Mouse (Mus musculus): Measurements from ENCODE around the gene Ap1g2. TPM values are rescaled to one million over a fixed set of nuclear protein-coding genes. Genes with fewer than 3 reads are reported as not detected.

The Ap1g2 gene
- total and polyA plus RNA-seq, 2 experiments from 2014 or later: 5.7 to 6.1 TPM

DNA sequence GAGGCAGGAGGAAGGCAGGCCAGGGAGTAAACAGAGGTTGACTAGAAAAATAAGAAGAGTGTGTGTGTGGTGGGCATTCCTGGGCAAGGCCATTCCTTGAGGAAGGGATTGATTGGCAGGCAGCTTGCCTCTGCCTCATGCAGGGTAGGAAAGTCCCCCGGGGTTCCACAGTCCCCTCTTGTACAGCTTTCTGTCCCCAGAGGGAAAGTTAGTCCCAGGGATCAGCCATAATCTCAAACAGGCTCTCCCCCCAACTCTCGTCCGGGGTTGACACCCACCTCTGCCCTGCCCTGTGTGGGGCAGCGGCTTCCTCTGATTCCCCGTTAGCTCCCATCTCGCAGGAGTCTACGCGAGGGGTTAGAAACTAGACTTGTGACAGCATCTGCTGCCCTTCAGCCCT is 597 bp upstream of the Ap1g2 start:
- 61% methylated on average over 8 of the region's 8 CpGs for WGBS
- no peaks in the 10 kb centered on the region for H3K36me3 ChIP-seq (ENCODE audit: insufficient read depth, low read length)
- H3K4me2 ChIP-seq (ENCODE audit: low read depth, low read length): no peak overlapping the region
- no peak for TF ChIP-seq CTCF (IDR thresholded peaks at IDR 0.05; ENCODE audit: low read depth)
- H3K27ac ChIP-seq: peak overlapping the region; percentile 45; the same call in 1 of the 2 replicates
- no peaks in the 10 kb centered on the region for H3K9me3 ChIP-seq (ENCODE audit: low read length)
- ATAC-seq (no peak), DNase-seq (ENCODE audit: low spot score) (no peak)
- H3K9ac ChIP-seq (replicated peaks; ENCODE audit: low read length): no peak overlapping the region
- H3K27me3 ChIP-seq (ENCODE audit: insufficient read depth, low read length): no peaks in the 10 kb centered on the region
- H3K4me1 ChIP-seq (ENCODE audit: insufficient read depth, low read length): peaks cover 30% of the 10 kb centered on the region
- no peak overlapping the region for H3K4me3 ChIP-seq (ENCODE audit: low read length)

DNA sequence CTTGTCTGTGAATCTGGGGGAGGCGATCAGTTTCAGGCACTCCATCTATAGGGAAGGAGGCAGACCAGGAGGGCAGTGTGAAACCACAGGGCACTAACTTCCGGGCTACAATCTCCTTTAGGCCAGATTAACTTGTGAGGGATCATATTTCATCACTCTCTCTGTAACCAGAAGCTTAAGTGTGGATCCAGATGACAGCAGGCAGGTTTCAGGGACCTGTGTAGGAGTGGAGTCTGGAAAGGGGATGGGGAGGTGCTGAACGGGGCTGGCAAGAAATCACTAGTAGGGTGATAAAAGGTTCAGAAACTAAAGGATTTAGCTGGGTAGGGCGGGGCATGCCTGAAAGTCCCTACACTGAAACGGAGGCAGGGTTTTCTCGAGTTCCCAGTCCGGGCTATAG is 1.0 kb downstream of the Ap1g2 start:
- H3K36me3 ChIP-seq (ENCODE audit: insufficient read depth, low read length): no peaks in the 10 kb centered on the region
- H3K4me1 ChIP-seq (ENCODE audit: insufficient read depth, low read length): peaks cover 30% of the 10 kb centered on the region
- peak overlapping the region; percentile 56 for H3K9ac ChIP-seq (replicated peaks; ENCODE audit: low read length)
- no peaks in the 10 kb centered on the region for H3K27me3 ChIP-seq (ENCODE audit: insufficient read depth, low read length)
- H3K27ac ChIP-seq: peak overlapping the region; percentile 62; the same call in 1 of the 2 replicates
- DNase-seq (ENCODE audit: low spot score): no peak
- H3K4me3 ChIP-seq (ENCODE audit: low read length): peak overlapping the region; percentile 30
- 8% methylated on average over 7 of the region's 7 CpGs for WGBS
- TF ChIP-seq CTCF (IDR thresholded peaks at IDR 0.05; ENCODE audit: low read depth): no peak
- no peak for ATAC-seq
- H3K4me2 ChIP-seq (ENCODE audit: low read depth, low read length): peak overlapping the region; percentile 82
- no peaks in the 10 kb centered on the region for H3K9me3 ChIP-seq (ENCODE audit: low read length)

DNA sequence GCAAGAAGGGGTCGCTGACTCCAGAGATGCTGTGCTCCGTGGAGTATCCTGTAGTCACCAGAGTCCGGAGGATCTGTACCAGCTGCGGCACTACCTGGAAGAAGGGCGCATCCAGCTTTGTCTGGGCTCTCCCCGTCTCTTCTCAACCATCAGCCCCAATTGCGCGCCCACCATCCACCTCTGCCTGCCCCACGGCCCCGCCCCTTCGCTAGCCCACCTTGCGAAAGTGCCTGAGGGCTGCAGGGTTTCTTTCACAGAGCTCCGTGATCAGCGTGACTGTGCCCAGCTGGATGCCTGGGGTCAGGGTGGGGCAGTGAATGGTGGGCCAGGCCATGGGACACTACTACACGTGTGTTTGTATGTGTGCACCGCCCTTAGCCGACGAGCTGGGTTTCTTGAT is 2.0 kb downstream of the Ap1g2 start:
- no peak overlapping the region for H3K27ac ChIP-seq
- H3K4me1 ChIP-seq (ENCODE audit: insufficient read depth, low read length): peaks cover 24% of the 10 kb centered on the region
- no peaks in the 10 kb centered on the region for H3K9me3 ChIP-seq (ENCODE audit: low read length)
- H3K4me2 ChIP-seq (ENCODE audit: low read depth, low read length): no peak overlapping the region
- H3K27me3 ChIP-seq (ENCODE audit: insufficient read depth, low read length): no peaks in the 10 kb centered on the region
- TF ChIP-seq CTCF (IDR thresholded peaks at IDR 0.05; ENCODE audit: low read depth): no peak
- no peak overlapping the region for H3K4me3 ChIP-seq (ENCODE audit: low read length)
- no peak for ATAC-seq
- 85% methylated on average over 18 of the region's 18 CpGs for WGBS
- no peak for DNase-seq (ENCODE audit: low spot score)
- H3K9ac ChIP-seq (replicated peaks; ENCODE audit: low read length): no peak overlapping the region
- H3K36me3 ChIP-seq (ENCODE audit: insufficient read depth, low read length): no peaks in the 10 kb centered on the region

DNA sequence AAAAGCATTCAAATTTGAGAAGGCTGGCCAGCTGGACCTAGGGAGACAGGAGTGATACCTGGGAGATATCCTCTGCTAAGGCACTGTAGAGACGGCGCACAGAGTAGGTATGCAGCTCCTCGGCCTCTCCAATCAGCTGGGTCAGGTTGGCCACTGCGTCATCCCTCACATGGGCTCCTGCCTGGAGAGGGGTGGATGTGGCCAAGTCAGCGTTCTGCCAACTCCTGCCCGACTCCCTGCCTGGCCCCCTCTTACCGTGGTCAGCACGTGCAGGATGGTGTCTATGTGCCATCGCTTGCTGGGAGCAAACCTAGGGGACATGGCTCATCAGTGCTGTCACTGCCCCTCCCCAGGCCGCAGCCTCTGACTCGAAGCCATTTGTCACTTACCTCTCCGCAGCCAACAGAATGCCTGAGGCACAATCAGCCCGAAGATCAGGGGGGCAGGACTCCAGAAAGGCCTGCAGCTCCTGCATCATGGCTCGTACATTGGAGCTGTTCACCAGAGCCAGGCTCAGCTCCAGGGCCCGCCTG is 4.1 kb downstream of the Ap1g2 start:
- Histone ChIP-seq H3K27ac (no peak overlapping the region), H3K4me1 (ENCODE audit: insufficient read depth, low read length) (peaks cover 13% of the 10 kb centered on the region; the same call in 1 of the 2 replicates), H3K9me3 (ENCODE audit: low read length) (no peaks in the 10 kb centered on the region), H3K9ac (replicated peaks; ENCODE audit: low read length) (no peak overlapping the region), H3K27me3 (ENCODE audit: insufficient read depth, low read length) (no peaks in the 10 kb centered on the region), H3K4me2 (ENCODE audit: low read depth, low read length) (no peak overlapping the region), H3K36me3 (ENCODE audit: insufficient read depth, low read length) (no peaks in the 10 kb centered on the region), H3K4me3 (ENCODE audit: low read length) (no peak overlapping the region)
- ATAC-seq: no peak
- WGBS: 77% methylated on average over 15 of the region's 15 CpGs
- no peak for TF ChIP-seq CTCF (IDR thresholded peaks at IDR 0.05; ENCODE audit: low read depth)
- no peak for DNase-seq (ENCODE audit: low spot score)

DNA sequence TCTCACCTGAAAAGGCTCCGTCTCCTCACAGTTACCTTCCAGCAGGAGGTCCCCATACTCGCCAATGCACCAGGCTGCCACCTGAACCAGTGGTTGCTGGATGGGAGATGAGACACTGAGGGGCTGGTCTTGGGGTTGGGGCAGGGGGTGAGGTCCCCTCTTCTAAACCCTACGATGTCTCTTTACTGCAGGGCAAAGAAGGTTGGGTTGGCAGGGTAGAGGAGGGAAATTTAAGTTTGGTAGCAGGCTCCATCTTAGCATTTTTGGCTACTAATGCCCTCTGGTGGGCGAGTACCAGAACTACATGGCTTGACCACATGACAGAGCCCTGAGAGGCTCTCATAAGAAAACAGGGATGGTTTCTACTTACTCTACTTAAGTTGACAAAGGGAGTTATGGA is 4.8 kb downstream of the Ap1g2 start:
- DNase-seq (ENCODE audit: low spot score) (peak; percentile 81), ATAC-seq (peak; percentile 11; the same call in 1 of the 2 replicates)
- no peak overlapping the region for H3K9ac ChIP-seq (replicated peaks; ENCODE audit: low read length)
- TF ChIP-seq CTCF (IDR thresholded peaks at IDR 0.05; ENCODE audit: low read depth): peak; percentile 83
- no peak overlapping the region for H3K4me2 ChIP-seq (ENCODE audit: low read depth, low read length)
- H3K4me3 ChIP-seq (ENCODE audit: low read length): no peak overlapping the region
- WGBS: 37% methylated on average over 4 of the region's 4 CpGs
- no peaks in the 10 kb centered on the region for H3K9me3 ChIP-seq (ENCODE audit: low read length)
- no peaks in the 10 kb centered on the region for H3K27me3 ChIP-seq (ENCODE audit: insufficient read depth, low read length)
- H3K4me1 ChIP-seq (ENCODE audit: insufficient read depth, low read length): peaks cover 15% of the 10 kb centered on the region; the same call in 1 of the 2 replicates
- H3K36me3 ChIP-seq (ENCODE audit: insufficient read depth, low read length): no peaks in the 10 kb centered on the region
- H3K27ac ChIP-seq: no peak overlapping the region

DNA sequence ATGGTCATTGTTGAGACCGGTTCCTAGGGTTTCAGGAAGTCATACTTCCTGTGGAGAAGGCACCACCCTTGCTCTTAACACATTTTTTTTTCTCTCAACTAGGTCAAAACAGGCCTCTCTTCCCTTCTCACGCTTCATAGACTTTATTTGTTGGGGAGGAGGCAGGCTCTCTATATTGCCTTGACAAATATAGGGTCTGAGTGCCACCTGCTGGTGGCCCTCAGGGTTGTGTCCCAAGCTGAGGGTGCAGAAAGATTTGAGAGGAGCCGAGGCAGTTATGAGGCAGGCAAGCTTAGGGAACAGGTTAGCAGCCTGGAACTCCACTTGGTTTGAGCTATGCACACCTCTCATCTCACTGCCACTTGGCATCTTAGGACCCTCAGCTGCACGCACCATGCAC is 8.3 kb downstream of the Ap1g2 start:
- Histone ChIP-seq H3K36me3 (ENCODE audit: insufficient read depth, low read length) (no peaks in the 10 kb centered on the region), H3K9ac (replicated peaks; ENCODE audit: low read length) (no peak overlapping the region), H3K27me3 (ENCODE audit: insufficient read depth, low read length) (no peaks in the 10 kb centered on the region), H3K27ac (peak overlapping the region; percentile 38; the same call in 1 of the 2 replicates), H3K4me2 (ENCODE audit: low read depth, low read length) (no peak overlapping the region), H3K4me3 (ENCODE audit: low read length) (no peak overlapping the region), H3K4me1 (ENCODE audit: insufficient read depth, low read length) (peaks cover 14% of the 10 kb centered on the region), H3K9me3 (ENCODE audit: low read length) (no peaks in the 10 kb centered on the region)
- TF ChIP-seq CTCF (IDR thresholded peaks at IDR 0.05; ENCODE audit: low read depth): peak; percentile 82
- DNase-seq (ENCODE audit: low spot score) (peak; percentile 83), ATAC-seq (peak; percentile 41; the same call in 1 of the 2 replicates)
- 56% methylated on average over 4 of the region's 4 CpGs for WGBS

DNA sequence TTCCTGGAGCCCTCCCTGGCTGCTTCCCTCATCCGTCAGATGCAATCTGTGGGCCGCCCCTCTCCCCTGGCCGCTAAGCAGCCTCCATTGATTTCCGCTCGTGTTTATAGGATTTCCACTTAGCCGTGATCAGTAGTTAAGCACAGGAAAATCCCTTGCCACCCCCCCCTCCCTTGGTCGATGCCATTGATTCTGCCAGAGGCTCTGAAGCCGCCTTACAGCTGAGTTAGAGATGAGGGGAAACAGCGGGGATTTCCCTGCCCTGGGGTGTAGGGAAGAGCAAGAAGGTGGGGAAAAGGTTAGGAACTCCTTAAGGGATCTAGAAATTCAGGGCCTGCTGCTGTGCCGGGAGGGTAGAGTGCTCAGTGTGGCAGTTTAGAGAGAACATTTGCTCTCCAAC is 8.7 kb downstream of the Ap1g2 start:
- Histone ChIP-seq H3K9me3 (ENCODE audit: low read length) (no peaks in the 10 kb centered on the region), H3K27ac (peak overlapping the region; percentile 38; the same call in 1 of the 2 replicates), H3K27me3 (ENCODE audit: insufficient read depth, low read length) (no peaks in the 10 kb centered on the region), H3K4me1 (ENCODE audit: insufficient read depth, low read length) (peaks cover 14% of the 10 kb centered on the region), H3K4me2 (ENCODE audit: low read depth, low read length) (no peak overlapping the region), H3K9ac (replicated peaks; ENCODE audit: low read length) (0 out of 2 replicates have a peak overlapping the region, but pooled peaks have one; percentile 6), H3K4me3 (ENCODE audit: low read length) (no peak overlapping the region), H3K36me3 (ENCODE audit: insufficient read depth, low read length) (no peaks in the 10 kb centered on the region)
- no peak for TF ChIP-seq CTCF (IDR thresholded peaks at IDR 0.05; ENCODE audit: low read depth)
- ATAC-seq (no peak), DNase-seq (ENCODE audit: low spot score) (no peak)
- 59% methylated on average over 10 of the region's 10 CpGs for WGBS
